Mouse (Mus musculus) heart, embryonic 14.5 days (tissue): Measurements from ENCODE around the gene Scrn1. TPM values are rescaled to one million over a fixed set of nuclear protein-coding genes. Genes with fewer than 3 reads are reported as not detected.
A peak's percentile ranks its signal among the peaks of the same experiment; 100 is the strongest.

ENCODE experiments used
- ATAC-seq: fragments of 200-750 bp; cut with Nextera tagmentation; 2 replicates; pipeline ENCODE4 v1.8.0; 2017; ENCODE audit warnings: low read depth, moderate TSS enrichment; ENCODE audit not compliant: insufficient number of reproducible peaks, insufficient read depth, low FRiP score
- H3K27ac ChIP-seq, 2 experiments: fragments of 200-500 bp in 1 of 2; fragments of 300-500 bp in 1 of 2; sonication (generic) in 1 of 2; replicated peaks in 1 of 2; 2 replicates each; pipeline ENCODE4 v1.5.1; 2012 to 2014; ENCODE audit warnings: low read depth in 2 of 2, low read length in 2 of 2, control low read depth in 1 of 2, mild to moderate bottlenecking in 1 of 2, mixed read lengths in 1 of 2; ENCODE audit not compliant: control insufficient read depth in 1 of 2, insufficient read depth in 1 of 2
- H3K27me3 ChIP-seq: fragments of 300-500 bp; sonication (generic); 2 replicates; pipeline ENCODE4 v1.6.1; 2014; ENCODE audit warnings: mild to moderate bottlenecking, low read length, control low read depth; ENCODE audit not compliant: control insufficient read depth, insufficient read depth
- H3K36me3 ChIP-seq: fragments of 300-500 bp; sonication (generic); 2 replicates; pipeline ENCODE4 v1.6.1; 2014; ENCODE audit warnings: mild to moderate bottlenecking, control low read depth, low read length, mixed read lengths; ENCODE audit not compliant: control insufficient read depth, insufficient read depth
- H3K4me1 ChIP-seq, 2 experiments: fragments of 200-500 bp in 1 of 2; fragments of 300-500 bp in 1 of 2; sonication (generic) in 1 of 2; 2 replicates each; pipeline ENCODE4 v1.6.1; 2012 to 2014; ENCODE audit warnings: low read length in 2 of 2, control low read depth in 1 of 2, mixed read lengths in 1 of 2; ENCODE audit not compliant: control insufficient read depth in 2 of 2, insufficient read depth in 2 of 2
- H3K4me2 ChIP-seq: fragments of 300-500 bp; sonication (generic); 2 replicates; pipeline ENCODE4 v1.6.1; 2014; ENCODE audit warnings: mild to moderate bottlenecking, low read length
- H3K4me3 ChIP-seq, 2 experiments: fragments of 200-500 bp in 1 of 2; fragments of 300-500 bp in 1 of 2; sonication (generic) in 1 of 2; 2 replicates each; pipeline ENCODE4 v1.5.1; 2012 to 2014; ENCODE audit warnings: low read length in 2 of 2, mild to moderate bottlenecking in 2 of 2, control low read depth in 1 of 2, low read depth in 1 of 2, moderate library complexity in 1 of 2; ENCODE audit not compliant: control insufficient read depth in 1 of 2, insufficient read depth in 1 of 2
- H3K9ac ChIP-seq: fragments of 300-500 bp; sonication (generic); 2 replicates; pipeline ENCODE4 v1.6.1; 2014; ENCODE audit warnings: mild to moderate bottlenecking, low read length
- H3K9me3 ChIP-seq: fragments of 300-500 bp; sonication (generic); 2 replicates; pipeline ENCODE4 v1.6.1; 2016; ENCODE audit warnings: low read length, control low read depth; ENCODE audit not compliant: control insufficient read depth
- WGBS: fragments of 180-500 bp; shearing (Covaris S2); extraction: QIAGEN DNeasy Blood & Tissue Kit; methylation state at CpG from one replicate; pipeline ENCODE4 v1.1.7; 2014; 5-methylcytosine and 5-hydroxymethylcytosine counted together
- polyA plus RNA-seq: library from polyadenylated mRNA; unstranded; fragments of >200 nt; fragmentation: Nextera tagmentation; extraction: Ambion mirVana; gene quantifications from 2 replicates; pipeline ENCODE4 v1.2.1, GENCODE M21; 2014

Gene Scrn1
- 7.5 and 11.1 TPM in 2 replicates for polyA plus RNA-seq

DNA sequence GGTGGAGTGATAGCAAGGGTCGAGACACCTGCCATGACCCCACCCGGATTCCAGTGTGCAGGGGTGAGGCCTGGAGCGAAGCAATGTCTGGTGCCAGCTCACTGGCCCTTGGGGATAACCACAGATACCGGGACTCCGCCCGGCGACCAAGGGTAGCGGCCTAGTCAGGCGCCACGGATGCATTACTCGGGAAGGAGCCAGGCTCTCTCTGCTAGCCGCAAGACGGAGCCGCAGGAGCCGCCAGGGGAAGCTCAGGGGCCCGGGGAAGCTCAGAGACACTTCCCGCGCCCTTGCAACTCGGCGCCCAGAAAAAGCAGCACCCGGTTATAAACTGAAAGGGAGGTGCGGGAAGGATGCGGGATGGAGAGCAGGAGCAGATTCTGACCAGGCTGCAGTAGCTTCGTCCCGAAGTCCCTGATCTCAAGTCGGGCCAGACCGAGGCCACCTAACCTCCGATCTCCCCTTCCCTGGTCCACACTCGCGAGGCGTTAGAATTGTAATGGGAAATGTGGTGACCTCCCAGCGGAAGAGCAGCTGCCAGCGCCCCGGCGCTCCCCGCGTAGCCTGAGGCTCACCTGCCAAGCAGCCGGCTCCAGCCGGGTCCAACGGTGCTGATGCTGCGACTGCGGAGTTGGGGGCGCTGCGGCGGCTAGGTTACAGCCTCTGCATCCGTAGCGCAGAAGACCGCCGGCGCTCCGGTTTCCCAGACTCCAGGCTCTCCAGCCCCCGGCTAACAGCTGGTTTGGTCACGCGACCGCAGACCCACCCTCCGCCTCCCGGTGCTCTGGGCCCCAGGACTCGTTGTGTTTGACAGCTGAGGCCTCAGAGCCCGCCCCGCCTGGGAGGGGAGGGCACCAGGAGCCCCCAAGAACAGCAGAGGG is at the start of gene Scrn1:
Gene Scrn1, minus strand, starts transcription at position 825 of the 881 bp plus-strand sequence.
- peaks cover 0 to 7% of the 10 kb centered on the region in 2 experiments; a peak in 1 of 4 replicates for H3K4me1 ChIP-seq
- no peaks in the 10 kb centered on the region for H3K36me3 ChIP-seq
- ATAC-seq, result peak; percentile 59
- H3K4me2 ChIP-seq, result peak within 1 kb of the TSS; percentile 98
- H3K27ac ChIP-seq, result peak within 1 kb of the TSS in 1 of 2 experiments; percentile 28; a peak in 2 of 4 replicates
- H3K4me3 ChIP-seq, result peak within 1 kb of the TSS; percentile 56 to 60
- H3K9me3 ChIP-seq, result no peaks in the 10 kb centered on the region
- H3K27me3 ChIP-seq, result peaks cover 7% of the 10 kb centered on the region; the same call in 1 of the 2 replicates
- peak within 1 kb of the TSS; percentile 73 for H3K9ac ChIP-seq
- WGBS, result 1% methylated on average over 54 of the region's 60 CpGs

- Histone ChIP-seq H3K27me3 (no peaks in the 10 kb centered on the region), H3K9ac (no peak overlapping the region), H3K9me3 (0 out of 2 replicates have a peak, but pooled peaks cover 3% of the 10 kb centered on the region), H3K4me3 (no peak overlapping the region), H3K36me3 (no peaks in the 10 kb centered on the region), H3K4me1 (no peaks in the 10 kb centered on the region), H3K4me2 (no peak overlapping the region), H3K27ac (no peak overlapping the region)
- whole genome bisulfite sequencing, result 52% methylated on average over 4 of the region's 4 CpGs
- no peak for ATAC-seq
These were observed 40.0 kb upstream of the Scrn1 start for GRCm38 (mm10) chr6:54606241-54606640.

GRCm38 (mm10) chr6:54604001-54604715 is 37.9 kb upstream of the Scrn1 start:
- H3K4me3 ChIP-seq, result no peak overlapping the region
- H3K36me3 ChIP-seq, result no peaks in the 10 kb centered on the region
- no peaks in the 10 kb centered on the region for H3K4me1 ChIP-seq
- H3K9me3 ChIP-seq, result 0 out of 2 replicates have a peak, but pooled peaks cover 3% of the 10 kb centered on the region
- 97% methylated on average over 1 of the region's 1 CpGs for WGBS
- ATAC-seq, result no peak
- H3K4me2 ChIP-seq, result no peak overlapping the region
- H3K27ac ChIP-seq, result no peak overlapping the region
- H3K9ac ChIP-seq, result no peak overlapping the region
- no peaks in the 10 kb centered on the region for H3K27me3 ChIP-seq

DNA sequence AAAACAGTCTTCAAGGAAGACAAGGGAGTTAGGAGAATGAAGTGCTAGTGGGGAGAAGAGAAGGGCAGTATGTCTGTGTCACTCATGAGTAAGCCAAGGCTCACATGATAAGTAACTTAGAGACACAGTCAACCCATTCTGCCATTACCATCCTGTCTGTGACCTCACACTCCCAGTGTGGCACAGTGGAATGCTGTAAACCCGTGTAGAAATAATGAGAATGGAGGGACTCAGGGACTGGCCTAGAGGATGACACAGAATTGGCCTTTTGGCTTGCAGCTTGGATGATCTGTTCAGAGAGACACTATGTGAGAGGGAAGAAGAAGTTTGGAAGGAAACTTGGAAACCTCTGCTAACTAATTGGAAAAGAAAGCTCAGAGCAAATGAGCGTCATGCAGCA is 36.6 kb upstream of the Scrn1 start:
- Histone ChIP-seq H3K36me3 (no peaks in the 10 kb centered on the region), H3K4me1 (no peaks in the 10 kb centered on the region), H3K4me3 (no peak overlapping the region), H3K27me3 (no peaks in the 10 kb centered on the region), H3K4me2 (no peak overlapping the region), H3K9ac (no peak overlapping the region), H3K9me3 (0 out of 2 replicates have a peak, but pooled peaks cover 3% of the 10 kb centered on the region), H3K27ac (no peak overlapping the region)
- ATAC-seq, result no peak
- WGBS, result 77% methylated on average over 2 of the region's 2 CpGs

GRCm38 (mm10) chr6:54600681-54601347 is 34.5 kb upstream of the Scrn1 start:
- WGBS, result 84% methylated on average over 5 of the region's 5 CpGs
- Histone ChIP-seq H3K27me3 (no peaks in the 10 kb centered on the region), H3K9me3 (0 out of 2 replicates have a peak, but pooled peaks cover 3% of the 10 kb centered on the region), H3K9ac (no peak overlapping the region), H3K4me3 (no peak overlapping the region), H3K27ac (no peak overlapping the region), H3K4me1 (peaks cover 0 to 8% of the 10 kb centered on the region in 2 experiments; a peak in 2 of 4 replicates), H3K36me3 (no peaks in the 10 kb centered on the region), H3K4me2 (no peak overlapping the region)
- ATAC-seq, result no peak

DNA sequence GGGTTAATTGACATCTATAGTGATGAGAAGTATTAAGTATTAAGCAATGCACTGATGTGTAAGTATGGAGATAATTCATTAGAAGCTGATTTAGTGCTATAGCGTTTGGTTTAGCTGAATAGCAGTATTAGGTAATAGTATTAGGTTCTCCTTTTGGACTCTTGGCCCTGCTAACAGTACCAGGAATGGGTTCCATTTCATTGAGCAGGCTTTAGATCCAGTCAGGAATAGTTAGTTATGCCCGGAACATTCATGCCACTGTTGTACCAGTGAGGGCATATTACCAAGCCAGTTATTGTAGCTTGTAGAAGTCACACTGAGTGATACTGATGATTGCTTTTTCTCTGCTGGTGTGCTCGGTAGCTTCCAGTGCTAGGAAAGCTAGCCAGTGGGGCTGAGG is 31.4 kb upstream of the Scrn1 start:
- no peak overlapping the region for H3K9ac ChIP-seq
- WGBS, result 93% methylated on average over 3 of the region's 3 CpGs
- no peak overlapping the region for H3K27ac ChIP-seq
- no peak for ATAC-seq
- no peak overlapping the region for H3K4me2 ChIP-seq
- no peaks in the 10 kb centered on the region for H3K9me3 ChIP-seq
- H3K4me1 ChIP-seq, result peaks cover 0 to 19% of the 10 kb centered on the region in 2 experiments; a peak in 2 of 4 replicates
- no peaks in the 10 kb centered on the region for H3K27me3 ChIP-seq
- H3K36me3 ChIP-seq, result no peaks in the 10 kb centered on the region
- no peak overlapping the region for H3K4me3 ChIP-seq

GRCm38 (mm10) chr6:54597208-54597607 is 30.9 kb upstream of the Scrn1 start, which contains the start of gene Fkbp14:
TSS of gene Fkbp14 (minus strand) at chr6:54597308.
- 76% methylated on average over 4 of the region's 4 CpGs for WGBS
- Histone ChIP-seq H3K9me3 (no peaks in the 10 kb centered on the region), H3K36me3 (no peaks in the 10 kb centered on the region), H3K4me1 (peaks cover 0 to 20% of the 10 kb centered on the region in 2 experiments; a peak in 2 of 4 replicates), H3K4me3 (peak within 1 kb of the TSS in 1 of 2 experiments; percentile 81; a peak in 2 of 4 replicates), H3K4me2 (peak within 1 kb of the TSS; percentile 70), H3K27ac (no peak within 1 kb of the TSS), H3K27me3 (no peaks in the 10 kb centered on the region), H3K9ac (peak within 1 kb of the TSS; percentile 82)
- no peak for ATAC-seq
